Mouse (Mus musculus) lung, adult 2 months (tissue): ENCODE measurements around the gene Slc16a9.

Source experiments
- CTCF ChIP-seq: fragments of 200-500 bp; IDR thresholded peaks from 2 replicates; pipeline ENCODE4 v1.5.1; 2011; ENCODE audit warnings: mild to moderate bottlenecking, low read length, control low read depth; ENCODE audit not compliant: insufficient read depth
- POLR2A ChIP-seq: fragments of 200-500 bp; IDR thresholded peaks from 2 replicates; pipeline ENCODE4 v1.6.1; 2011; ENCODE audit warnings: low read depth, mild to moderate bottlenecking, control low read depth, low read length, borderline replicate concordance; ENCODE audit errors: extremely low read depth

DNA sequence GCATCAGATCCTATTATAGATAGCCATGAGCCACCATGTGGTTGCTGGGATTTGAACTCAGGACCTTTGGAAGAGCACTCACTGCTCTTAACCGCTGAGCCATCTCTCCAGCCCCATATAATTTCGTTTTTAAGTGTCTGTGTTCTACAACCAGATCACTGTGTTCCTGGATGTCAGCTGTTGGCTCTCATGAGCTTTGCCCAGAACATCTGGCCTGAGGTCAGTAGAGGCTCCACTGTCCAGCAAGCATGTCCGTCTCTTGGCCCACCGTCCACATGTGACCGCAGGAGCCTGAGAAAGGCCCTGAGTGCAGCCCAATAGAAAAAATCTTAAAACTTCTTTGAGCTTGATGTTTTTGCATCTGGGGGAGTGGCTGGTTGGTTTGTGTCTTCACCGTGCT, 48.2 kb upstream of the Slc16a9 start:
- TF ChIP-seq CTCF = no peak
- TF ChIP-seq POLR2A = no peak
